In the genomic region with DNA sequence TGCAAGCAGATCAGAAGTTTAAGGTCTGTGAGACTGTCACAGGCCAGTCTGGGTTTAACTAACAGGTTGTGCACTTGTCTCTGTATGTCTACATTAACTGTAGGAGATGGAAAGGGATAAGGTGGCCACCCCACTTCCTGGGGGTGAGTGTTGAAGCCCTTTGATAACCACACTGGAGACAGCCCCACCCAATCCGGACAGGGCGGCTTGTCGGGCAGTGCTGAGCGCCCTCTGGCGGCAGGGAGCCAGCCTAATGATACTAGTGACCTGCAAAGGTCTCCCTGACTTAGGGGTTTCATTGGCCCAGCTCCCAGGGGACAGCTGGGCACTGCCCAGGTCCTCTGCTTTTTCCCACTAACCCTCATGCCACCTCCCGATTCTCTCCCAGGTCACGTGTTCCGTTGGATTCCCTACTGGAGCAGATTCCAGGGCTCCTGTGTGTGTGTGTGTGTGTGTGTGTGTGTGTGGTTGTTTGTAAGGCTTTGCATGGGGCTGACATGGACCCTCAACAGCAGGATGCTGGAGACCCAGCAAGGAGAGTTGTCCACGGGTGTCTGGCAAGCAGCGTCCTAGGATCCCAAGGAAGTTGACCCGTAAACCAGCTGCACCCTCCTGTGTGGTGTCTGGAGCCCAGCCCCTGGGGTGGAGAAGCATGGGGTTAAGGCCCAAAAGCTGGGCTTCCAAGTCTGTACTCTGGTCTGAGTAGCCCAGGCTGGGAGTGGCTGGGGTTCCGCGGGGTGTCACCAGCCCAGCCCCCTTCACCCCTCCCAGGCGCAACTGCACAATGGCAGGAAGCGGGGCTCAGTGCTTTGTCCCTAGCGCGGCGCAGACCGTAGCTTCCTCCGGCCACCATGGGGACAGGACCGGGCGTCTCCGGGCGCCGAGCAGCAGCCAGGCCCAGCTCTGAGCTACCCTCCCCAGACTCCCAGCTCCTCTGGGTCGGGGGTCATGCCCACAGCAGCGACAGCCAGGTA, we compare ENCODE assay signal across 8 mouse cellular contexts. TPM values are rescaled to one million over a fixed set of nuclear protein-coding genes. Genes with fewer than 3 reads are reported as not detected.
DNase-seq lines count a peak whose midpoint lies in the region; ATAC-seq lines count a peak whose summit lies in the region.

No protein-coding gene starts in this region.

- H3K36me3 ChIP-seq in forebrain, embryonic 10.5 days (replicated peaks) = no peaks in the 10 kb centered on the region

- H3K4me1 ChIP-seq in brown adipose tissue, adult 24 weeks (ENCODE audit: control insufficient read depth, insufficient read depth, insufficient read length, low read length) = no peaks in the 10 kb centered on the region
- H3K4me1 ChIP-seq in forebrain, embryonic 10.5 days = peaks cover 45% of the 10 kb centered on the region

- ATAC-seq in cerebellum, adult (ENCODE audit: insufficient number of reproducible peaks, low FRiP score, low TSS enrichment) = no peak

- 19% methylated on average over 27 of the region's 27 CpGs for WGBS in forebrain, embryonic 10.5 days

- peaks cover 21% of the 10 kb centered on the region for H3K27me3 ChIP-seq in forebrain, embryonic 10.5 days (ENCODE audit: poor library complexity, severe bottlenecking)

- peak; percentile 52 for DNase-seq in cerebellum, adult 11 months
- DNase-seq in forebrain, embryonic 10.5 days (ENCODE audit: extremely low spot score, low spot score) = peak; percentile 69
- peak; percentile 69 for DNase-seq in heart, postnatal 25 days (ENCODE audit: low spot score)
- DNase-seq in layer of hippocampus, postnatal 10 days (ENCODE audit: low spot score in 2 of 2) = peak; percentile 68 to 78
- DNase-seq in mesoderm, embryonic 11.5 days (ENCODE audit: low read depth, low spot score) = peak; percentile 66
- peak; percentile 74 to 81 for DNase-seq in spleen, postnatal 36 days (ENCODE audit: low spot score in 2 of 2)

- intact Hi-C loops in heart, postnatal 25 days (cut with DNase I) = loop anchor here (1.0 to 2.0 kb wide), 2 partner anchors 55 to 115 kb away; no protein-coding TSS in a partner anchor

- peak overlapping the region; percentile 100 for H3K27ac ChIP-seq in brown adipose tissue, adult 24 weeks (replicated peaks; ENCODE audit: low read depth, low read length)
- peak overlapping the region; percentile 71 for H3K27ac ChIP-seq in forebrain, embryonic 10.5 days

- no peaks in the 10 kb centered on the region for H3K9me3 ChIP-seq in forebrain, embryonic 10.5 days

- H3K4me3 ChIP-seq in brown adipose tissue, adult 24 weeks (ENCODE audit: insufficient read depth, low read depth, low read length) = peak overlapping the region; percentile 98
- peak overlapping the region; percentile 29 for H3K4me3 ChIP-seq in forebrain, embryonic 10.5 days

RNA-seq across cellular contexts. Expression of gene Tnfrsf25, which starts 19.5 kb away (rescaled TPM):
- polyA plus RNA-seq in brown adipose tissue, adult 24 weeks (2012; ENCODE audit: insufficient read depth, insufficient read length, missing spikeins) = 1.9 TPM in 1 of 2 replicates, not detected in the other
- 0.72 and 0.96 TPM in 2 replicates for polyA plus RNA-seq in forebrain, embryonic 10.5 days (2016; fragmentation: Nextera tagmentation; extraction: Ambion mirVana)
- total RNA-seq in heart, postnatal 25 days (2021) = 1 to 10 TPM; 2.9 to 3.0 TPM
- 10 to 100 TPM; 14.0 to 15.1 TPM for total RNA-seq in layer of hippocampus, postnatal 10 days (2021)

RNA-seq across cellular contexts. Expression of gene Plekhg5, which starts 23.9 kb away (rescaled TPM):
- polyA plus RNA-seq in brown adipose tissue, adult 24 weeks (2012; ENCODE audit: insufficient read depth, insufficient read length, missing spikeins) = 2.3 and 5.7 TPM in 2 replicates
- 9.6 and 9.8 TPM in 2 replicates for polyA plus RNA-seq in forebrain, embryonic 10.5 days (2016; fragmentation: Nextera tagmentation; extraction: Ambion mirVana)
- total RNA-seq in heart, postnatal 25 days (2021) = 10 to 100 TPM; 18.7 to 18.9 TPM
- 10 to 100 TPM; 76.0 to 79.6 TPM for total RNA-seq in layer of hippocampus, postnatal 10 days (2021)

RNA-seq across cellular contexts. Expression of gene Espn, which starts 55.9 kb away (rescaled TPM):
- 1.0 TPM in 1 of 2 replicates, not detected in the other for polyA plus RNA-seq in brown adipose tissue, adult 24 weeks (2012; ENCODE audit: insufficient read depth, insufficient read length, missing spikeins)
- polyA plus RNA-seq in forebrain, embryonic 10.5 days (2016; fragmentation: Nextera tagmentation; extraction: Ambion mirVana) = 5.6 and 5.9 TPM in 2 replicates
- total RNA-seq in heart, postnatal 25 days (2021) = 1 to 10 TPM; 1.7 to 2.2 TPM
- under 1 TPM; 0.62 to 0.78 TPM for total RNA-seq in layer of hippocampus, postnatal 10 days (2021)

RNA-seq across cellular contexts. Expression of gene Nol9, which starts 57.1 kb away (rescaled TPM):
- 5.0 and 5.3 TPM in 2 replicates for polyA plus RNA-seq in brown adipose tissue, adult 24 weeks (2012; ENCODE audit: insufficient read depth, insufficient read length, missing spikeins)
- 42.0 and 43.0 TPM in 2 replicates for polyA plus RNA-seq in forebrain, embryonic 10.5 days (2016; fragmentation: Nextera tagmentation; extraction: Ambion mirVana)
- total RNA-seq in heart, postnatal 25 days (2021) = 1 to 10 TPM; 8.6 to 9.6 TPM
- total RNA-seq in layer of hippocampus, postnatal 10 days (2021) = 10 to 100 TPM; 27.3 to 31.6 TPM

RNA-seq across cellular contexts. Expression of gene Tas1r1, which starts 57.9 kb away (rescaled TPM):
- polyA plus RNA-seq in brown adipose tissue, adult 24 weeks (2012; ENCODE audit: insufficient read depth, insufficient read length, missing spikeins) = not detected in 2 replicates
- 0.48 and 0.79 TPM in 2 replicates for polyA plus RNA-seq in forebrain, embryonic 10.5 days (2016; fragmentation: Nextera tagmentation; extraction: Ambion mirVana)
- under 1 TPM in 1 of 2 experiments, not detected in 1; 0.16 TPM for total RNA-seq in heart, postnatal 25 days (2021)
- total RNA-seq in layer of hippocampus, postnatal 10 days (2021) = under 1 TPM; 0.37 to 0.45 TPM
